Mouse (Mus musculus) C2C12 (cell line): ENCODE data around the gene Syne2. TPM values are rescaled to one million over a fixed set of nuclear protein-coding genes. Genes with fewer than 3 reads are reported as not detected.

Experiments
- H3K27me3 ChIP-seq: one replicate; pipeline ENCODE4 v1.6.1; 2011; ENCODE audit not compliant: control insufficient read depth, insufficient read depth, insufficient read length
- H3K36me3 ChIP-seq: one replicate; pipeline ENCODE4 v1.6.1; 2011; ENCODE audit not compliant: control insufficient read depth, insufficient read depth
- H3K4me3 ChIP-seq: one replicate; pipeline ENCODE4 v1.5.1; 2011; ENCODE audit warnings: mild to moderate bottlenecking, control low read depth; ENCODE audit not compliant: poor library complexity, insufficient read depth, severe bottlenecking
- H3K79me2 ChIP-seq: one replicate; pipeline ENCODE4 v1.6.1; 2011; ENCODE audit not compliant: control insufficient read depth, insufficient read depth
- H3K79me3 ChIP-seq: one replicate; pipeline ENCODE4 v1.6.1; 2011; ENCODE audit warnings: low read depth, control low read depth
- H3ac ChIP-seq: one replicate; pipeline ENCODE3; 2011; ENCODE audit warnings: low read depth; ENCODE audit not compliant: control insufficient read depth, insufficient read length
- CEBPB ChIP-seq: IDR thresholded peaks from one replicate; pipeline ENCODE4 v1.6.1; 2011; ENCODE audit warnings: low read depth, mild to moderate bottlenecking, control low read depth, moderate library complexity
- CTCF ChIP-seq: IDR thresholded peaks from one replicate; pipeline ENCODE4 v1.5.1; 2011; ENCODE audit not compliant: control insufficient read depth, insufficient read depth, insufficient read length
- FOSL1 ChIP-seq: IDR thresholded peaks from one replicate; pipeline ENCODE4 v1.8.0; 2011; ENCODE audit warnings: mild to moderate bottlenecking, low read length; ENCODE audit not compliant: poor library complexity, insufficient read depth, severe bottlenecking
- MAX ChIP-seq: IDR thresholded peaks from one replicate; pipeline ENCODE4 v1.6.1; 2011; ENCODE audit warnings: mild to moderate bottlenecking, control low read depth
- MYOD1 ChIP-seq: IDR thresholded peaks from one replicate; pipeline ENCODE4 v1.6.1; 2011; ENCODE audit warnings: low read depth; ENCODE audit not compliant: control insufficient read depth, insufficient read length
- MYOG ChIP-seq: IDR thresholded peaks from one replicate; pipeline ENCODE4 v1.6.1; 2011; ENCODE audit not compliant: control insufficient read depth, insufficient read length; ENCODE audit errors: extremely low read depth
- USF1 ChIP-seq: IDR thresholded peaks from one replicate; pipeline ENCODE4 v1.6.1; 2011; ENCODE audit warnings: low read depth, mild to moderate bottlenecking, control low read depth, moderate library complexity
- polyA plus RNA-seq: library from polyadenylated mRNA; unstranded; fragments of >200 nt; fragmentation: generic; extraction: Trizol; gene quantifications from one replicate; pipeline ENCODE4 v1.2.1, GENCODE M21; 2012; ENCODE audit warnings: missing spikeins

Syne2 gene
- polyA plus RNA-seq, 1 experiment, result 5.3 TPM

DNA sequence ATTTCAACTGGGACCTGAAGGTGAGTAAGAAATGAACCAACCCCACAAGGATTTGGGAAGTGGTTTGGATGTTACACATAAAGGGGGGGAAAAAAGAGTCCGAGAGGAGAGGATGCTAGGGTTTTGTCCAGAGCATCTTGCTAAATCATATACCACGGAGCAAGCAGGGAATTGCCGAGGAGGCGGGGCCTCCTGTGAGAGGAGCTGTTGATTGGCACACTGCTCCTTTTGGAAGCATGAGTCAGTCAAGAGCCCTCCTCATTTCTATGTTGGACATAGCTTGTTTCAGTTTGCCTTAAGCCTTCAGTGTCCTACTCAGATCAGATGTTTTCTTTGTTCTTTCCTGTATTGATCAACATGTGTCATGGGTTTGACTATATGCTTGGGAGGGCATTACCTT is 245.1 kb downstream of the Syne2 start:
- Histone ChIP-seq H3K79me3 (no peaks in the 10 kb centered on the region), H3ac (no peak overlapping the region), H3K36me3 (peaks cover 8% of the 10 kb centered on the region), H3K4me3 (no peak overlapping the region), H3K27me3 (no peaks in the 10 kb centered on the region), H3K79me2 (no peaks in the 10 kb centered on the region)
- TF ChIP-seq MYOD1, result no peak

DNA sequence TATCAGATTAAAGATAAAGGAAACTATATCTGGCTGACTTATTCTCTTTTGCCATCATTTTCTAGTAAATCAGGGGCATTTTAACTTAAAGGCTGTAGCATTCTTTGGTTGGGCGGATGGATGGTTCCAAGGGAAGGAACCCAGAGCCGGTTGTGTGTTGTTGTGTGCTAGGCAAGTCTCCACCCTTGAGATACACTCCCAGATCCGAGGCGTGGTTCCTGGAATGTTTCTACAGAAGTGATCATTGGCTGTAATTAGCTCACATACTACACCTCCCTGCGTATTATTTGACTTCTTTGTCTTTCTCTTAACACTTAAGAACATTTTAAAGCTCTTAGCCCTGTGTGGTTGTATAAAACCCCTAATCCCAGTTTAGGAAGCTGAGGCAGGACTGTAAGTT is 252.5 kb downstream of the Syne2 start:
- Histone ChIP-seq H3K27me3 (no peaks in the 10 kb centered on the region), H3K36me3 (no peaks in the 10 kb centered on the region), H3ac (no peak overlapping the region), H3K4me3 (no peak overlapping the region), H3K79me2 (no peaks in the 10 kb centered on the region), H3K79me3 (no peaks in the 10 kb centered on the region)
- no peak for TF ChIP-seq MAX
- no peak for TF ChIP-seq CTCF
- TF ChIP-seq CEBPB, result no peak
- TF ChIP-seq MYOD1, result no peak
- no peak for TF ChIP-seq USF1
- TF ChIP-seq FOSL1, result no peak
- TF ChIP-seq MYOG, result no peak

DNA sequence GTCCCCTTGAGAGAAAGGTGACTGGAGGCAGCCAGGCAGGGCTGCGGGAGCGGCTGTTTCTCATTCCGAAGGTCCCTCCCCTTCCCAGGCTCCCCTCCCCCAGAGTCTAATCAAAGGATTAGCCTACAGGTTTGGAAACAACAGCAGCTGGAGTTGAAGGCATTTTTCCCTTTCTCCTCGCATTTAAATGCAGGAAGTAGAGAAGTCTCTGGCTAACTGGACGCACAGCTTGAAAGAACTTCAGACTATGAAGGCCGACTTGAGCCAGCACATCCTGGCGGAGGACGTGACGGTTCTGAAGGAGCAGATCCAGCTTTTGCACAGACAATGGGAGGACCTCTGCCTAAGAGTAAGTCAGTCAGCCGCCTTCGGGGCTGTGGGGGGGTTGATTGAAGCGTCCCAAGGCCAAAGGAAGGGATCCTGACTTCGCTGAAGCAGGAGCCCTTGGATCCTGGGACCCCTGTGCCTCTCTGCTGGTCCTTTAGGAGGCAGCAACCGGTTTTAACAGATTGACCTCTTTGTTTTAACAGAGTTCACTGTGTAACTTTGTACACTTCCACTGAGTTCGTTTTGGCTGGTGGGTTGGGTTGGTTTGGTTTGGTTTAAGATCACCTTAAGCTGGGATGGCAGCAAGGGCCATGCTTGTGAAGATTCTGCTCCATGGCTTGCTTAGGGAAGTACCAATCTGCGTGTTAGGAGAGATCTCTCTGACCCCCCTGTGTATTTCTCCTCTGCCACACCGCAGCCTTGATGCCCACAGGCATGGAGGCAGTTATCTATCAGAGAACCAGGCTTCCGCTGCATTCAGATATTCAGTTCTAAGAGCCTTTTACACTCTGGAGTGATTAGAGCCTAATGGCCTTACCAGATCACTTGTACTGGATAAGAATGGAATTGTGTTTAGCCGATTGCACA is 254.3 kb downstream of the Syne2 start:
- Histone ChIP-seq H3ac (no peak overlapping the region), H3K27me3 (no peaks in the 10 kb centered on the region), H3K79me3 (no peaks in the 10 kb centered on the region), H3K36me3 (no peaks in the 10 kb centered on the region), H3K79me2 (no peaks in the 10 kb centered on the region), H3K4me3 (no peak overlapping the region)
- TF ChIP-seq FOSL1, result no peak
- no peak for TF ChIP-seq CTCF
- no peak for TF ChIP-seq MAX
- TF ChIP-seq USF1, result no peak

DNA sequence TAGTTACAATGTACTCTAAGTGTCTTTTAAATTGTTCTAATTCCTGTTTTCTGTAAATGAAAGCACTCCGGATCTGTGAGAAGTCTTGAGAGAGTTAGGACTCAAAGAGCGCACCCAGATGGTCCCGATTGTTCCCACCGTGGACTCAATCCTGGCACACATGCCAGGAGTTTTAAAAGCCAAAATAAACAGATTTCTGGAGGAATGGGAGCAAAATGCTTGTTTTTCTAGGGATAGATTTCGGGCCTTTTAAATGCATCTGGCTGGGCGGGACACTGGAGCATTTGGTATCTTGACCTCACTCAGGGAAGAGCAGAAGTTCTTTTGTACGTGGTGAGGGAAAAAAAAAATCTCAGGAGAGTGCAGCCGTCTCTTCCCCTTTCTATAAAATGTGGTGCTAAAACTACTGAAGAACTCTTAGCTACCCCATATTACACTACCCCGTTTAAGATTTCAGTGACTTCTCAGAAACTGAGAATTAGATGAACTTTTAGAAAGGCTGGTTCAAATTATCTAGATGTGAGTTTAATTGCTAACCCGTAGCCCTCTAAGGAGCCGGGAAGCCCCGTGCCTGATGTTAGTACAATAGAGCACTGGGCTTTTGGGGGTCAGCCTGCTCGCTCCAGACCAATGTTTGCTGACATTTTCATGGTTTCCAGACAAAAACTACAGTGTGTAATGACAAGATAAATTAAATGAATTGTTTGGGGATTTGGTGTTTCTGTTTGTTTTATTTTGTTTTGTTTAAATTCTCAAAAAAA is 255.3 kb downstream of the Syne2 start:
- H3ac ChIP-seq, result no peak overlapping the region
- no peaks in the 10 kb centered on the region for H3K27me3 ChIP-seq
- no peaks in the 10 kb centered on the region for H3K79me3 ChIP-seq
- H3K4me3 ChIP-seq, result no peak overlapping the region
- no peaks in the 10 kb centered on the region for H3K79me2 ChIP-seq
- H3K36me3 ChIP-seq, result no peaks in the 10 kb centered on the region
- TF ChIP-seq USF1 (no peak), MYOD1 (no peak), FOSL1 (no peak), MYOG (no peak), MAX (no peak), CEBPB (no peak), CTCF (no peak)

DNA sequence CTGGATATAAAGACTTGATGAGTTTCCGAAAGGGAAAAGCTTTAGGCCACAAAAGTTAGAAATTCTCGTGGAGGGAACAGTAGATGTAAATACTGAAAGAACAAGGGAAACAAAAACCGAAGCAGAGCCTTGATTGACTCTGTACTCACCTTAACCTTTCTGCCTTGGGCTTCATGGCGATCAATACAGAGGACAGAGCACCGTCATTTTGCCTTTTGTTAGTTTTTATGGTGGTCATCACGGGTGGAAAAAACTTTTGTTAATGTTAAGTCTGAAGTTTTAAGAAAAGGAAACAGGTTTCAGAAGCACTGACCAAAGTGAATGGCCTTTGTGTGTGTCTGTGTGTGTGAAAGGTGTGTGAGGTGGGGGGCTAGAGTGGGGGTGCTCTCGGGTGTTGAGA is 256.0 kb downstream of the Syne2 start:
- Histone ChIP-seq H3K79me2 (no peaks in the 10 kb centered on the region), H3K79me3 (no peaks in the 10 kb centered on the region), H3K27me3 (no peaks in the 10 kb centered on the region), H3ac (no peak overlapping the region), H3K4me3 (no peak overlapping the region), H3K36me3 (no peaks in the 10 kb centered on the region)
- TF ChIP-seq MAX (no peak), MYOG (no peak), USF1 (no peak), CTCF (no peak), CEBPB (no peak), FOSL1 (no peak)
